Mouse (Mus musculus): ENCODE data around the gene Emc3. TPM values are rescaled to one million over a fixed set of nuclear protein-coding genes. Genes with fewer than 3 reads are reported as not detected.

Emc3 gene
- polyA plus RNA-seq, 1 experiment from 2014 or later, result 83.4 TPM

DNA sequence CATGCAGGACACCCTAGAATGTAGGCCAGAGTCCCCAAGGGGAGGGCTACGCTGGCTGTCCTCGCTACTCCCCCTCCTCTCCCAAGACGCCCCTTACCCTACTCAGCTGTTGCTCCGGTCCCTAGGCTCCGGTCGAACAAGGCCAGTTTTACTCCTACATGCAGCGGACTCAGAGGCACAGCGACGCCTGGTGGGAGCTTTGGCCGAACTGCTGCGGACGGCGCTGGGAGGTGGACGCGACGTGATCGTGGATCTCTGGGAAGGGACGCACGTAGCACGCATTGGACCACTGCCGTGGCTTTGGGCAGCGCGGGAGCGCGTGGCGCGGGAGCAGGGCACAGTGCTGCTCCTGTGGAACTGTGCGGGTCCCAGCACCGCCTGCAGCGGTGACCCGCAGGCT lies 62.0 kb downstream of the Emc3 start:
- peak overlapping the region; percentile 54 for H3K4me3 ChIP-seq
- peak overlapping the region; percentile 73 for H3K27ac ChIP-seq (replicated peaks)
- peaks cover 44% of the 10 kb centered on the region for H3K27me3 ChIP-seq (ENCODE audit: low read depth, poor library complexity, severe bottlenecking)
- H3K9me3 ChIP-seq (replicated peaks), result no peaks in the 10 kb centered on the region
- H3K4me1 ChIP-seq, result peaks cover 38% of the 10 kb centered on the region
- no peaks in the 10 kb centered on the region for H3K36me3 ChIP-seq
- WGBS, result 1% methylated on average over 31 of the region's 31 CpGs
- peak; percentile 85 for DNase-seq (ENCODE audit: low spot score)

- Histone ChIP-seq H3K4me1 (peaks cover 38% of the 10 kb centered on the region), H3K4me3 (peak overlapping the region; percentile 54), H3K36me3 (no peaks in the 10 kb centered on the region), H3K27ac (replicated peaks) (peak overlapping the region; percentile 73), H3K27me3 (ENCODE audit: low read depth, poor library complexity, severe bottlenecking) (peaks cover 47% of the 10 kb centered on the region), H3K9me3 (replicated peaks) (no peaks in the 10 kb centered on the region)
- WGBS, result 7% methylated on average over 9 of the region's 9 CpGs
- peak; percentile 71 for DNase-seq (ENCODE audit: low spot score)
Measured at GRCm38 (mm10) chr6:113469021-113469420, 62.4 kb downstream of the Emc3 start.

- H3K4me1 ChIP-seq, result peaks cover 38% of the 10 kb centered on the region
- peaks cover 50% of the 10 kb centered on the region for H3K27me3 ChIP-seq (ENCODE audit: low read depth, poor library complexity, severe bottlenecking)
- peak overlapping the region; percentile 54; the same call in 1 of the 2 replicates for H3K4me3 ChIP-seq
- H3K9me3 ChIP-seq (replicated peaks), result no peaks in the 10 kb centered on the region
- 64% methylated on average over 3 of the region's 3 CpGs for WGBS
- no peaks in the 10 kb centered on the region for H3K36me3 ChIP-seq
- no peak overlapping the region; the same call in 1 of the 2 replicates for H3K27ac ChIP-seq (replicated peaks)
- no peak for DNase-seq (ENCODE audit: low spot score)
Measured at GRCm38 (mm10) chr6:113468512-113468911, 62.9 kb downstream of the Emc3 start.

DNA sequence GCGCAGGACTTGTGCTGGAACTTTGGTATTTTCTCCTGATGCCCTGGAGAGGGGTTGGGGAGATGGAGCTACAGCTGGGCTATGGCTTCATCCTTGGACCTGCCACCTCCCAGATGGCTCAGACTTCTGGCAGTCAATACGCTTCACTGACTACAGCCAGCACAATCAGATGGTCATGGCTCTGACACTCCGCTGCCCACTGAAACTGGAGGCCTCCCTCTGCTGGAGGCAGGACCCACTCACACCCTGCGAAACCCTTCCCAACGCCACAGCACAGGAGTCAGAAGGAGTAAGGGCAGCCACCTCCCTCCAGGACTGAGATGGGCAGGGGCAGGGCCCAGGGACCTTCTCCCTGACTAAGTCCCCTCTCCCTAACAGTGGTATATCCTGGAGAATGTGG lies 65.8 kb downstream of the Emc3 start:
- H3K27ac ChIP-seq (replicated peaks), result no peak overlapping the region
- H3K9me3 ChIP-seq (replicated peaks), result no peaks in the 10 kb centered on the region
- peaks cover 27% of the 10 kb centered on the region for H3K27me3 ChIP-seq (ENCODE audit: low read depth, poor library complexity, severe bottlenecking)
- H3K36me3 ChIP-seq, result no peaks in the 10 kb centered on the region
- DNase-seq (ENCODE audit: low spot score), result no peak
- 62% methylated on average over 5 of the region's 5 CpGs for WGBS
- H3K4me1 ChIP-seq, result peaks cover 19% of the 10 kb centered on the region
- H3K4me3 ChIP-seq, result no peak overlapping the region

Small RNA genes within 50 kb of the gene (microRNA-seq; reads per million reads assigned to microRNA genes)
- gene Gm23365, result not detected

Other genes with a start within 250 kb of the Emc3 start
- gene Cpne9, start 249.3 kb downstream of the Emc3 start, polyA plus RNA-seq (2016; fragmentation: Nextera tagmentation; extraction: Ambion mirVana), result 0.27 and 0.38 TPM in 2 replicates
- 22.4 and 26.2 TPM in 2 replicates for gene Brpf1, start 224.5 kb downstream of the Emc3 start, polyA plus RNA-seq (2016; fragmentation: Nextera tagmentation; extraction: Ambion mirVana)
- gene Ogg1, start 204.7 kb downstream of the Emc3 start, polyA plus RNA-seq (2016; fragmentation: Nextera tagmentation; extraction: Ambion mirVana), result 16.1 and 18.8 TPM in 2 replicates
- 47.2 and 54.3 TPM in 2 replicates for gene Camk1, start 187.7 kb downstream of the Emc3 start, polyA plus RNA-seq (2016; fragmentation: Nextera tagmentation; extraction: Ambion mirVana)
- gene Tada3, start 153.8 kb downstream of the Emc3 start, polyA plus RNA-seq (2016; fragmentation: Nextera tagmentation; extraction: Ambion mirVana), result 59.2 and 62.9 TPM in 2 replicates
- gene Arpc4, start 153.5 kb downstream of the Emc3 start, polyA plus RNA-seq (2016; fragmentation: Nextera tagmentation; extraction: Ambion mirVana), result 379 and 381 TPM in 2 replicates
- gene Ttll3, start 142.4 kb downstream of the Emc3 start, polyA plus RNA-seq (2016; fragmentation: Nextera tagmentation; extraction: Ambion mirVana), result 5.9 and 6.7 TPM in 2 replicates
- 36.3 and 43.4 TPM in 2 replicates for gene Rpusd3, start 112.3 kb downstream of the Emc3 start, polyA plus RNA-seq (2016; fragmentation: Nextera tagmentation; extraction: Ambion mirVana)
- not detected in 2 replicates for gene Cidec, start 95.9 kb downstream of the Emc3 start, polyA plus RNA-seq (2016; fragmentation: Nextera tagmentation; extraction: Ambion mirVana)
- gene Jagn1, start 89.1 kb downstream of the Emc3 start, polyA plus RNA-seq (2016; fragmentation: Nextera tagmentation; extraction: Ambion mirVana), result 90.0 and 93.5 TPM in 2 replicates
- gene Il17re, start 73.2 kb downstream of the Emc3 start, polyA plus RNA-seq (2016; fragmentation: Nextera tagmentation; extraction: Ambion mirVana), result 1.1 and 1.4 TPM in 2 replicates
- 4.4 and 5.3 TPM in 2 replicates for gene Il17rc, start 60.2 kb downstream of the Emc3 start, polyA plus RNA-seq (2016; fragmentation: Nextera tagmentation; extraction: Ambion mirVana)
- 43.0 and 45.4 TPM in 2 replicates for gene Creld1, start 48.4 kb downstream of the Emc3 start, polyA plus RNA-seq (2016; fragmentation: Nextera tagmentation; extraction: Ambion mirVana)
- 2.0 and 2.3 TPM in 2 replicates for gene Prrt3, start 29.7 kb downstream of the Emc3 start, polyA plus RNA-seq (2016; fragmentation: Nextera tagmentation; extraction: Ambion mirVana)
- gene Fancd2, start within 50 bp of the Emc3 start, polyA plus RNA-seq (2016; fragmentation: Nextera tagmentation; extraction: Ambion mirVana), result 18.1 and 18.2 TPM in 2 replicates
- 0.17 and 0.52 TPM in 2 replicates for gene Fancd2os, start 69.1 kb upstream of the Emc3 start, polyA plus RNA-seq (2016; fragmentation: Nextera tagmentation; extraction: Ambion mirVana)
- gene Brk1, start 73.1 kb upstream of the Emc3 start, polyA plus RNA-seq (2016; fragmentation: Nextera tagmentation; extraction: Ambion mirVana), result 210 and 217 TPM in 2 replicates
- gene Vhl, start 92.3 kb upstream of the Emc3 start, polyA plus RNA-seq (2016; fragmentation: Nextera tagmentation; extraction: Ambion mirVana), result 44.4 and 45.5 TPM in 2 replicates
- gene Irak2, start 106.8 kb upstream of the Emc3 start, polyA plus RNA-seq (2016; fragmentation: Nextera tagmentation; extraction: Ambion mirVana), result 2.6 and 3.0 TPM in 2 replicates
- gene Tatdn2, start 165.4 kb upstream of the Emc3 start, polyA plus RNA-seq (2016; fragmentation: Nextera tagmentation; extraction: Ambion mirVana), result 0.54 and 0.76 TPM in 2 replicates
- gene Ghrl, start 188.2 kb upstream of the Emc3 start, polyA plus RNA-seq (2016; fragmentation: Nextera tagmentation; extraction: Ambion mirVana), result not detected in 2 replicates
- 281 and 284 TPM in 2 replicates for gene Sec13, start 209.1 kb upstream of the Emc3 start, polyA plus RNA-seq (2016; fragmentation: Nextera tagmentation; extraction: Ambion mirVana)

Measured in midbrain, embryonic 10.5 days (tissue).